Mouse (Mus musculus) neural tube, embryonic 11.5 days (tissue): ENCODE results near the gene Zcchc7. TPM values are rescaled to one million over a fixed set of nuclear protein-coding genes. Genes with fewer than 3 reads are reported as not detected.

Experiments
- ATAC-seq: fragments of 200-750 bp; cut with Nextera tagmentation; 2 replicates; pipeline ENCODE4 v1.8.0; 2017; ENCODE audit warnings: moderate number of reproducible peaks, mild to moderate bottlenecking, moderate TSS enrichment, moderate library complexity; ENCODE audit not compliant: insufficient read depth, low FRiP score, low TSS enrichment
- DNase-seq: peaks from one replicate; pipeline ENCODE4 v3.0.0-alpha.2; 2015; ENCODE audit warnings: low spot score
- H3K27ac ChIP-seq: fragments of 300-500 bp; sonication (generic); 2 replicates; pipeline ENCODE4 v1.5.1; 2014; ENCODE audit warnings: low read depth, mild to moderate bottlenecking, low read length
- H3K27me3 ChIP-seq: fragments of 300-500 bp; sonication (generic); 2 replicates; pipeline ENCODE4 v1.6.1; 2014; ENCODE audit warnings: mild to moderate bottlenecking, low read length, mixed read lengths; ENCODE audit not compliant: control insufficient read depth, insufficient read depth
- H3K36me3 ChIP-seq: fragments of 300-500 bp; sonication (generic); 2 replicates; pipeline ENCODE4 v1.6.1; 2014; ENCODE audit warnings: mild to moderate bottlenecking, low read length, moderate library complexity, mixed read lengths; ENCODE audit not compliant: control insufficient read depth, insufficient read depth
- H3K4me1 ChIP-seq: fragments of 300-500 bp; sonication (generic); 2 replicates; pipeline ENCODE4 v1.6.1; 2014; ENCODE audit warnings: low read length, mixed read lengths; ENCODE audit not compliant: control insufficient read depth, insufficient read depth
- H3K4me2 ChIP-seq: fragments of 300-500 bp; sonication (generic); 2 replicates; pipeline ENCODE4 v1.6.1; 2014; ENCODE audit warnings: low read depth, mild to moderate bottlenecking, moderate library complexity
- H3K4me3 ChIP-seq: fragments of 300-500 bp; sonication (generic); 2 replicates; pipeline ENCODE4 v1.5.1; 2014; ENCODE audit warnings: low read depth, low read length
- H3K9ac ChIP-seq: fragments of 300-500 bp; sonication (generic); 2 replicates; pipeline ENCODE4 v1.6.1; 2014; ENCODE audit warnings: mild to moderate bottlenecking, low read length
- H3K9me3 ChIP-seq: fragments of 300-500 bp; sonication (generic); 2 replicates; pipeline ENCODE4 v1.6.1; 2016; ENCODE audit warnings: low read length; ENCODE audit not compliant: control insufficient read depth
- WGBS: fragments of 180-500 bp; shearing (Covaris S2); extraction: QIAGEN DNeasy Blood & Tissue Kit; methylation state at CpG from one replicate; pipeline ENCODE4 v1.1.7; 2014; 5-methylcytosine and 5-hydroxymethylcytosine counted together
- polyA plus RNA-seq: library from polyadenylated mRNA; unstranded; fragments of >200 nt; fragmentation: Nextera tagmentation; extraction: Ambion mirVana; gene quantifications from 2 replicates; pipeline ENCODE4 v1.2.1, GENCODE M21; 2014

Gene Zcchc7
- 23.8 and 24.4 TPM in 2 replicates for polyA plus RNA-seq

- Histone ChIP-seq H3K4me3 (peak within 1 kb of the TSS; percentile 77), H3K27ac (peak within 1 kb of the TSS; percentile 91), H3K9me3 (no peaks in the 10 kb centered on the region), H3K4me2 (peak within 1 kb of the TSS; percentile 60), H3K9ac (peak within 1 kb of the TSS; percentile 87), H3K27me3 (no peaks in the 10 kb centered on the region), H3K4me1 (no peaks in the 10 kb centered on the region; the same call in 1 of the 2 replicates), H3K36me3 (no peaks in the 10 kb centered on the region)
- ATAC-seq (no peak; the same call in 1 of the 2 replicates), DNase-seq (no peak)
- 4% methylated on average over 15 of the region's 15 CpGs for WGBS
Measured at GRCm38 (mm10) chr4:44755553-44756133, at the start of gene Zcchc7. Zcchc7 (plus strand) TSS chr4:44755877.

GRCm38 (mm10) chr4:44705967-44706366 lies 49.7 kb upstream of the Zcchc7 start:
- peaks cover 14% of the 10 kb centered on the region for H3K4me1 ChIP-seq

GRCm38 (mm10) chr4:44706865-44707264 lies 48.8 kb upstream of the Zcchc7 start:
- Histone ChIP-seq H3K9me3 (no peaks in the 10 kb centered on the region), H3K4me3 (no peak overlapping the region), H3K4me2 (no peak overlapping the region)

More at GRCm38 (mm10) chr4:44705967-44706366, 49.7 kb upstream of the Zcchc7 start:
- Histone ChIP-seq H3K27ac (no peak overlapping the region), H3K9me3 (no peaks in the 10 kb centered on the region), H3K27me3 (peaks cover 97% of the 10 kb centered on the region), H3K4me2 (no peak overlapping the region), H3K36me3 (no peaks in the 10 kb centered on the region), H3K9ac (no peak overlapping the region), H3K4me3 (no peak overlapping the region)
- 2% methylated on average over 7 of the region's 7 CpGs for WGBS
- no peak for ATAC-seq
- peak; percentile 38 for DNase-seq

GRCm38 (mm10) chr4:44708311-44708710 lies 47.4 kb upstream of the Zcchc7 start:
- WGBS, result 48% methylated on average over 8 of the region's 8 CpGs
- H3K4me3 ChIP-seq, result no peak overlapping the region
- H3K4me1 ChIP-seq, result peaks cover 14% of the 10 kb centered on the region
- H3K27me3 ChIP-seq, result peaks cover 97% of the 10 kb centered on the region
- no peak overlapping the region for H3K9ac ChIP-seq
- no peak overlapping the region for H3K4me2 ChIP-seq
- DNase-seq (no peak), ATAC-seq (no peak)
- no peaks in the 10 kb centered on the region for H3K36me3 ChIP-seq
- H3K9me3 ChIP-seq, result no peaks in the 10 kb centered on the region
- H3K27ac ChIP-seq, result no peak overlapping the region

More at GRCm38 (mm10) chr4:44706865-44707264, 48.8 kb upstream of the Zcchc7 start:
- Histone ChIP-seq H3K4me1 (peaks cover 14% of the 10 kb centered on the region), H3K27me3 (peaks cover 97% of the 10 kb centered on the region), H3K36me3 (no peaks in the 10 kb centered on the region), H3K27ac (no peak overlapping the region), H3K9ac (no peak overlapping the region)
- DNase-seq (no peak), ATAC-seq (no peak)
- WGBS, result 38% methylated on average over 1 of the region's 1 CpGs

- Histone ChIP-seq H3K9ac (no peak overlapping the region), H3K27me3 (peaks cover 97% of the 10 kb centered on the region), H3K27ac (no peak overlapping the region), H3K4me2 (no peak overlapping the region), H3K36me3 (no peaks in the 10 kb centered on the region), H3K4me1 (peaks cover 10% of the 10 kb centered on the region; the same call in 1 of the 2 replicates), H3K4me3 (no peak overlapping the region), H3K9me3 (no peaks in the 10 kb centered on the region)
- no peak for DNase-seq
- ATAC-seq, result no peak
Measured at GRCm38 (mm10) chr4:44709091-44709695, 46.5 kb upstream of the Zcchc7 start.

- no peak for ATAC-seq
- no peak for DNase-seq
- 25% methylated on average over 16 of the region's 16 CpGs for WGBS
- Histone ChIP-seq H3K36me3 (no peaks in the 10 kb centered on the region), H3K4me2 (no peak within 1 kb of the TSS), H3K4me3 (no peak within 1 kb of the TSS), H3K4me1 (peaks cover 11% of the 10 kb centered on the region; the same call in 1 of the 2 replicates), H3K27me3 (peaks cover 98% of the 10 kb centered on the region), H3K9me3 (no peaks in the 10 kb centered on the region), H3K9ac (no peak within 1 kb of the TSS), H3K27ac (no peak within 1 kb of the TSS)
Measured at GRCm38 (mm10) chr4:44709740-44710700, 45.7 kb upstream of the Zcchc7 start, which contains the start of gene Pax5. Pax5 (minus strand) TSS chr4:44710487.

GRCm38 (mm10) chr4:44710701-44711097 lies 45.0 kb upstream of the Zcchc7 start:
- peaks cover 11% of the 10 kb centered on the region; the same call in 1 of the 2 replicates for H3K4me1 ChIP-seq
- no peaks in the 10 kb centered on the region for H3K9me3 ChIP-seq
- H3K27me3 ChIP-seq, result peaks cover 98% of the 10 kb centered on the region
- no peak overlapping the region for H3K27ac ChIP-seq
- under 1% methylated on average over 30 of the region's 30 CpGs for WGBS
- H3K9ac ChIP-seq, result no peak overlapping the region
- H3K4me3 ChIP-seq, result no peak overlapping the region
- ATAC-seq, result no peak
- peak; percentile 40 for DNase-seq
- no peaks in the 10 kb centered on the region for H3K36me3 ChIP-seq
- H3K4me2 ChIP-seq, result no peak overlapping the region

GRCm38 (mm10) chr4:44711136-44711900 lies 44.4 kb upstream of the Zcchc7 start:
- no peak overlapping the region for H3K4me2 ChIP-seq
- no peaks in the 10 kb centered on the region for H3K36me3 ChIP-seq
- H3K9ac ChIP-seq, result no peak overlapping the region
- DNase-seq, result peak; percentile 45
- 1% methylated on average over 25 of the region's 25 CpGs for WGBS
- ATAC-seq, result no peak
- H3K27ac ChIP-seq, result no peak overlapping the region
- H3K4me1 ChIP-seq, result peaks cover 11% of the 10 kb centered on the region; the same call in 1 of the 2 replicates
- no peaks in the 10 kb centered on the region for H3K9me3 ChIP-seq
- H3K4me3 ChIP-seq, result no peak overlapping the region
- peaks cover 93% of the 10 kb centered on the region for H3K27me3 ChIP-seq
